Mouse (Mus musculus) ES-Bruce4 (cell line): ENCODE data around the gene Mrtfb. TPM values are rescaled to one million over a fixed set of nuclear protein-coding genes. Genes with fewer than 3 reads are reported as not detected.

Experiments used
- H3K27ac ChIP-seq: 2 replicates; pipeline ENCODE4 v1.5.1; 2012; ENCODE audit warnings: low read length, inconsistent platforms; ENCODE audit not compliant: insufficient read depth
- H3K27me3 ChIP-seq: 2 replicates; pipeline ENCODE4 v1.6.1; 2012; ENCODE audit warnings: mild to moderate bottlenecking, low read length, inconsistent platforms; ENCODE audit not compliant: control insufficient read depth, poor library complexity, insufficient read depth, severe bottlenecking
- H3K36me3 ChIP-seq: 2 replicates; pipeline ENCODE4 v1.6.1; 2012; ENCODE audit warnings: inconsistent platforms, mild to moderate bottlenecking, low read length, moderate library complexity; ENCODE audit not compliant: control insufficient read depth, poor library complexity, insufficient read depth, severe bottlenecking
- H3K4me1 ChIP-seq: one replicate; pipeline ENCODE4 v1.8.1; 2011; ENCODE audit warnings: low read length; ENCODE audit not compliant: control insufficient read depth, insufficient read depth
- H3K4me3 ChIP-seq: 2 replicates; pipeline ENCODE4 v1.5.1; 2011; ENCODE audit warnings: low read depth, mild to moderate bottlenecking, low read length
- H3K9ac ChIP-seq: 2 replicates; pipeline ENCODE4 v1.6.1; 2012; ENCODE audit warnings: low read depth, mild to moderate bottlenecking, inconsistent platforms; ENCODE audit not compliant: poor library complexity, severe bottlenecking
- H3K9me3 ChIP-seq: replicated peaks from 2 replicates; pipeline ENCODE4 v1.6.1; 2012; ENCODE audit warnings: mild to moderate bottlenecking, low read length, inconsistent platforms; ENCODE audit not compliant: control insufficient read depth, poor library complexity, insufficient read depth, severe bottlenecking
- CTCF ChIP-seq: IDR thresholded peaks from one replicate; pipeline ENCODE4 v1.8.1; 2011; ENCODE audit warnings: low read depth, low read length
- EP300 ChIP-seq: IDR thresholded peaks from 2 replicates; pipeline ENCODE4 v1.6.1; 2011; ENCODE audit warnings: low read depth, low read length; ENCODE audit not compliant: insufficient read depth
- POLR2A ChIP-seq: IDR thresholded peaks from one replicate; pipeline ENCODE4 v1.8.1; 2011; ENCODE audit warnings: low read length; ENCODE audit not compliant: insufficient read depth
- polyA plus RNA-seq: library from polyadenylated mRNA; stranded (reverse); fragments of >200 nt; gene quantifications from 2 replicates; pipeline ENCODE4 v1.2.4, GENCODE M21; 2011; ENCODE audit warnings: low read depth; ENCODE audit not compliant: missing spikeins, insufficient read depth, insufficient read length

Mrtfb gene
- polyA plus RNA-seq, 1 experiment = 20.7 TPM

- Histone ChIP-seq H3K9ac (no peak overlapping the region), H3K9me3 (no peaks in the 10 kb centered on the region), H3K4me1 (no peaks in the 10 kb centered on the region), H3K4me3 (no peak overlapping the region), H3K36me3 (no peaks in the 10 kb centered on the region), H3K27ac (no peak overlapping the region), H3K27me3 (no peaks in the 10 kb centered on the region)
- TF ChIP-seq CTCF (no peak), EP300 (no peak), POLR2A (no peak)
These were observed 34.8 kb upstream of the Mrtfb start for GRCm38 (mm10) chr16:13221475-13221874.

GRCm38 (mm10) chr16:13232043-13232442 is 24.2 kb upstream of the Mrtfb start:
- Histone ChIP-seq H3K9me3 (no peaks in the 10 kb centered on the region), H3K36me3 (no peaks in the 10 kb centered on the region), H3K27me3 (no peaks in the 10 kb centered on the region), H3K4me3 (no peak overlapping the region), H3K9ac (no peak overlapping the region), H3K27ac (no peak overlapping the region), H3K4me1 (no peaks in the 10 kb centered on the region)
- no peak for TF ChIP-seq EP300
- TF ChIP-seq CTCF = no peak
- no peak for TF ChIP-seq POLR2A

DNA sequence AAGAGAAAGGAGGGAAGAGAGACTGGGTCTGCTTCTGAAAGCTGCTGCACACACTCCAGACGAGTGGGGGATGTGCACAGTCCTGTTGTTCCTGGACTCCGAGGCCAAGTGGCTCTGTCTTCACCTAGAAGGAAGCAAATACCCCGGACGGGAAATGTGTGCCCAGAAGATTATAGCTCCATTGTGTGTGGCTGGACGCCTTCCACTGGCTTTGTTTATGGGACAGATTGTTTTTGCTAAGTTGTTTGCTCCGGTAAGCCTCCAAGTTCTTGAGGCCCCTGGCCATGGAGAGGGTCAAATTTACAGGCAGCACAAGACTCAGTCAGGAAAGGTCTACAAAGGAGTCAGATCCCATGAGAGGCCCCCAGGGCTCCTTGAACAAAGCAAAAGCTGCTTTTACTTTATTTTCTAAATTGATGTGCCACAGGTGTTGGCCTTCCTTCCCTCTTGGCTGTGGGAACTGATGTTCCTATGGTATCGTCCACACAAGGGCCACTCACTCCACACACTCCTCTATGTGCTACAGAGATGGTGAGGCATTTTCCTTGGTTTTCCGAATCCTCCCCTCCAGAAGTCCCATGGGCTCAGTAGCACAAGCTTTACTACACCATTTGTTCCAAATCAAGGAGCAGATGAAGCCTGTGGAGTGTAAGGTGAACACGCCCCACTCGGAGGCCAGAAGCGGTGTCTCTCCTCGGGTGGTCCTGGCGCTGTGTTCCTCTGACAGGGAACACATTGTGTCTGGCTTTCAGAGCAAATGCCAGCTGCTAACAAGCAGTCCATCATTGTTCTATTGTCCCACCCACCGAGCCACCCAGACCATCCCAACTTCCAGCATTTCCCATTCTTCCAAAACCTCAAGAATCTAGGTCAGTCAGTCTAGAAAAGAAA is 23.1 kb upstream of the Mrtfb start:
- H3K9ac ChIP-seq = no peak overlapping the region
- H3K27me3 ChIP-seq = no peaks in the 10 kb centered on the region
- no peaks in the 10 kb centered on the region for H3K36me3 ChIP-seq
- no peak overlapping the region for H3K27ac ChIP-seq
- TF ChIP-seq POLR2A = no peak
- TF ChIP-seq CTCF = no peak
- TF ChIP-seq EP300 = no peak
- H3K4me1 ChIP-seq = no peaks in the 10 kb centered on the region
- H3K4me3 ChIP-seq = no peak overlapping the region
- no peaks in the 10 kb centered on the region for H3K9me3 ChIP-seq

GRCm38 (mm10) chr16:13239039-13239438 is 17.2 kb upstream of the Mrtfb start:
- H3K27me3 ChIP-seq = no peaks in the 10 kb centered on the region
- H3K27ac ChIP-seq = no peak overlapping the region
- H3K9me3 ChIP-seq = no peaks in the 10 kb centered on the region
- TF ChIP-seq CTCF (no peak), POLR2A (no peak), EP300 (no peak)
- no peaks in the 10 kb centered on the region for H3K4me1 ChIP-seq
- no peaks in the 10 kb centered on the region for H3K36me3 ChIP-seq
- H3K4me3 ChIP-seq = no peak overlapping the region
- H3K9ac ChIP-seq = no peak overlapping the region

DNA sequence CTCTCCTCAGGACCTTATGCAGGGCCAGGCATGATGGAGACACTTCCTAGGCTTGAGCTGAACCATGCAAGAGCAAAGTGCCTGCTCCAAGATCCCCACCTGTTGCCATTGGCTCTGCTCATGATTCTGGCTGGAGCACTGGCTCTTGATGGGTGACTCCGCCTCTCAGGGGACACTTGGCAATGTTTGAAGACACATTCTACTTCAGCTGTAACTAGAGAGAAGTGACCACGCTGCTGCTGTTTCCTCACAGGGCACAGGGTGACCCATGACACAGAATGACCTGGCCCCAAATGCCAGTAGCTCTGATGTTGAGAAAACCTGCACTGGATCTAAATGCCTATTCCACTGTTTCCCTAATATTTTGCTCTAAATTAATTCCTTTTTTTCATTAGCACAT is 16.7 kb upstream of the Mrtfb start:
- Histone ChIP-seq H3K9me3 (no peaks in the 10 kb centered on the region), H3K4me3 (no peak overlapping the region), H3K9ac (no peak overlapping the region), H3K4me1 (no peaks in the 10 kb centered on the region), H3K27ac (no peak overlapping the region), H3K27me3 (no peaks in the 10 kb centered on the region), H3K36me3 (no peaks in the 10 kb centered on the region)
- TF ChIP-seq POLR2A = no peak
- TF ChIP-seq CTCF = no peak
- no peak for TF ChIP-seq EP300

DNA sequence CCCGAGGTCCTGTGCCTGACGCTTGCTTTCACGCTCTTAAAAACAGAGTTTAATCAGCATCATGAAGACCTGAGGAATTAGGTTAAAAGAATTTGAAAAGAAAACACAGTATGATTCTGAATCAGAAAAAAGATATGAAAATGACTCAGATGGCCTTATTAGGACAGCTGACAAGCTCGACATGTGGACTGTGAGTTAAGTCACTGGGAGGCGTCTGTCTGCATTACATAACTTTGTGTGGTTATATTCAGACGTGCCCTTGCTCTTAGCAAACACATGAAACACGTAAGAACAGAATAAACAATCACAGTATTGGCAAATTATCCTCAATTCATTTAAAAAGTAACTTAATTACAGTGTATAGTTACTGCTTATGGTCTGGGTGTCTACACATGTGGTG is 16.0 kb upstream of the Mrtfb start:
- no peaks in the 10 kb centered on the region for H3K9me3 ChIP-seq
- no peaks in the 10 kb centered on the region for H3K4me1 ChIP-seq
- no peaks in the 10 kb centered on the region for H3K27me3 ChIP-seq
- no peak overlapping the region for H3K9ac ChIP-seq
- H3K4me3 ChIP-seq = no peak overlapping the region
- no peak overlapping the region for H3K27ac ChIP-seq
- TF ChIP-seq POLR2A (no peak), CTCF (no peak), EP300 (no peak)
- no peaks in the 10 kb centered on the region for H3K36me3 ChIP-seq
